Mouse (Mus musculus) brain, embryonic 14.5 days (tissue): ENCODE measurements around the gene Folr2. TPM values are rescaled to one million over a fixed set of nuclear protein-coding genes. Genes with fewer than 3 reads are reported as not detected.
A peak's percentile ranks its signal among the peaks of the same experiment; 100 is the strongest.

Experiments used
- DNase-seq: peaks from one replicate; pipeline ENCODE4 v3.0.0-alpha.2; 2011; ENCODE audit warnings: low read depth
- CTCF ChIP-seq: fragments of 200-500 bp; IDR thresholded peaks from 2 replicates; pipeline ENCODE4 v1.5.1; 2012; ENCODE audit warnings: inconsistent platforms, mild to moderate bottlenecking, moderate library complexity, borderline replicate concordance; ENCODE audit not compliant: insufficient read depth, insufficient read length; ENCODE audit errors: extremely low read depth
- POLR2A ChIP-seq: fragments of 200-500 bp; IDR thresholded peaks from 2 replicates; pipeline ENCODE4 v1.6.1; 2012; ENCODE audit warnings: mild to moderate bottlenecking, inconsistent platforms, borderline replicate concordance; ENCODE audit not compliant: poor library complexity, insufficient read depth, insufficient read length, severe bottlenecking; ENCODE audit errors: extremely low read depth
- polyA plus RNA-seq: library from polyadenylated mRNA; depleted of rRNA; stranded (reverse); fragments of >200 nt; gene quantifications from 2 replicates; pipeline ENCODE4 v1.2.3, GENCODE M21; 2012; rRNA removed

The Folr2 gene
- 4.3 and 4.5 TPM in 2 replicates for polyA plus RNA-seq

DNA sequence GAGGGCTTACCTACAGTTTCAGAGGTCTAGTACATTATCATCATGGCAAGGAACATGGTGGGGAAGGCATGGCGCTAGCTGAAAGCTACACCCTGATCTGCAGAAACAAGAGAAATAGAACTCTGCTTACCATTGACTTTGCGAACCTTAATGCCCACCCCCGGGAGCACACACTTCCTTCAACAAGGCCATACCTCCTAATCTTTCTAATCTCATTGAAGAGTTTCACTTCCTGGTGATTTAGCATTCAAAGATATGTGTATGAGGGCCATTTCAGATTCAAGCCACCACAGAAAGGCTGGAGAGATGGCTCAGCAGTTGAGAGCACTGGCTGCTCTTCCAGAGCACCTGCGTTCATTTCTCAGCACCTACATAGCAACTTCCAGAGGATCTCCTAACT lies at the start of gene Folr2:
Gene Folr2 (minus strand): TSS at position 101 of the 400 bp plus-strand sequence.
- DNase-seq, result no peak
- TF ChIP-seq CTCF, result no peak

DNA sequence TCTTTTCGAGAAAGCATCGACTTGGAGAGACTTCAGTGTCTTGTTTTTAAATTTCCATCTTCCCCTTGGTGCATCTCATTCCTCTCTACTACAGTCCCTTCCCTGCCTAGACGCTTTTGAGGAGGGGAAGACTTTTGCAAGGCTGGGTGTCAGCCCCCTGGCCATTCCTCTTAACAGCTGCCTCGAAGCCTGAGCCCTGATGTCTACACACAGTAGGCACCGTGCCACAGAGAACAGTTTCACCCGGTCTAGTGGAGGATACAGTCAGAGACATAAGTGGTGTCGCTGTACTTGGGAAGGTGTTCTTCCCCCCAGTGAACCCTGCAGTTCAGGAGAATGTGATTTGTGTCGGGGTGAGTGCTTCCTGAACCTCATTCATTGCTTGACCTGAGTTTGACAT lies 49.7 kb upstream of the Folr2 start:
- no peak for DNase-seq
- TF ChIP-seq POLR2A (no peak), CTCF (no peak)

DNA sequence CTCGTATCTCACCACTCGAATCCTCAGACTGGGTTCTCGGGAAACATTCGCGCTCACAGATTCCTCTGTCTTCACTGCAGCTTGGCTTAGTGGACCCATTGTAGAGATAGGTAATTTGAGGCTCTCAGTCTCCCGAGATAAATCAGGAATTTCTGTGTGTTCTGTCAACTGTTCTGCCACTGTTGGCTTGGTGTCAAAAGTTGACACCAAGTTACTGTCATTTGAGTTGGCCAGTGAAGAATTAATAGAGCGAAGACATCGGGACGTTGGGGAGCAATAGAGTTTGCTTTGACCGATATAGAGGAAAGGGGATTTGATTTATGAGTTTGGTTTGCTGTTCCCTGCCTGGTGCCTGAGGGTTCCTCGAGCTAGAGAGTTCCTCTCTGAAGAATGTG lies 49.3 kb upstream of the Folr2 start, which contains the start of gene Tomt:
Gene Tomt (minus strand): TSS at position 73 of the 395 bp plus-strand sequence.
- TF ChIP-seq CTCF (no peak), POLR2A (no peak)
- no peak for DNase-seq

DNA sequence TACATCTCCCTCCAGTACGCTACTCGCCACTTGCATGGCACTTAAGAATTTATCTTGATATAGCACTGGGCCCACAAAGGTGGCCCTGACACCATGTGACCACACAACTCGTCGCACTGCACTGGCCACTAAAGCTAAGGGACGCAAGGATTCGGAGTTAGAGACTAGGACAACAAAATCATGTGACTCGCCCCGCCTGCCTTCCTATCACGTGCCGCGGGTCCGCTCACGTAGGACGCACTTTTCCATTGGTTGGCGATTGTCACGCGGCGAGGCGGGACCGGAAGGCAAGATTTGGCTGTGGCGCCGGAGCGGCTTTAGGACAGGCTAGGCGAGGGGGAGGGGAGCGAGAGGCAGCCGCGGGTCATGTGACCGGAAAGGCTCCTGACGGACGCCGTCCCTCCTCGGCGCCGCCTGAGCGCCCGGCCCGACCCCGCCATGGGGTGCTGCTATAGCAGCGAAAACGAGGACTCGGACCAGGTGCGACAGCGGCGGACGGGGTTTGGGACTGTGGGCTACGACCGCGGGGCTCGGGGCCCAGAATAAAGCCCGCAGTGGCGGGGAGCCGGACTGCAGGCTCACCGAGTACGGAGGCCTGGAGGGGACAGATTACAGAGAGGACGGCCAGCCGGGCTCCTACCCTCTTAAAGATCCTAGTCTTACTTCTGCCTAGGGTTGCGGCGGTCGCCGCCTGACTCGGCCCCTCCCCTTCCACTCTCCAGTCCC lies 48.7 kb upstream of the Folr2 start, which contains the start of gene Lamtor1:
Gene Lamtor1 (plus strand): TSS at position 344 of the 726 bp plus-strand sequence.
- TF ChIP-seq CTCF, result peak; percentile 11; the same call in 1 of the 2 replicates
- TF ChIP-seq POLR2A, result peak; percentile 75; the same call in 1 of the 2 replicates
- peak; percentile 100 for DNase-seq

DNA sequence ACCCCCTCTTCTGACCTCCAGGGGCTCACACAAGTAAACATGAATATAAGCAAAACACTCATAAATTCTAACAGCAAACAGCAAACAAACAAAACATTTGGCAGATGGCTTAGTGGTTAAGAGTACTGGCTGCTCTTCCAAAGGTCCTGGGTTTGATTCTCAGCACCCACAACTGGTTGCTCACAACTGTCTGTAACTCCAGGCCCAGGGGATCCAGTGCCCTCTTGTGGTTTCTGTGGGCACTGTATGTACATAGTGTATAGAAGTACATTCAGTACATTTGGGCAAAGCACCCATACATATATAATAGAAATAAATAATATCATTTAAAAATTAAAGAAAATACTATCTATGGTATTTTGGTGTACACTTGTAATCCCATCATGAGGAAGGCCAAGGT lies 45.9 kb upstream of the Folr2 start:
- TF ChIP-seq CTCF, result no peak
- no peak for TF ChIP-seq POLR2A
- no peak for DNase-seq

DNA sequence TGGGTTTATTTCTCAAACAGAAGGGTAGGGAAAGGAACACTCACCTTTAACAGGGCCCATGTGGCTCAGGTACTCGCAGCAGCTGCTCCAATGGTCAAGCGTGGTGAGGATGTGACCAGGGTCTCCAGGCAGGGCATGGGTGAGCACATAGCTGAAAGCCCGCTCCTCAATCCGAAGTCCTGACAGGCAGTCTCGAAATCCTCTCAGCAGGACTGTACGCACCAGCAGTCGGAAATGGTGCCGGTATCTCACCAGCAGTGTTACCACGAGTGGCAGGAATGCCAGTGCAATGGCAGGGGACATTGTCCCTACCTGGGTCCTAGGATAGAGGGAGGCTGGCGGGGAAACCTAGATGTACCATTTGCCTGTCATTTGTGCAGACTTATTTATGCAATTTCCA lies 45.0 kb upstream of the Folr2 start:
- no peak for DNase-seq
- no peak for TF ChIP-seq POLR2A
- no peak for TF ChIP-seq CTCF

DNA sequence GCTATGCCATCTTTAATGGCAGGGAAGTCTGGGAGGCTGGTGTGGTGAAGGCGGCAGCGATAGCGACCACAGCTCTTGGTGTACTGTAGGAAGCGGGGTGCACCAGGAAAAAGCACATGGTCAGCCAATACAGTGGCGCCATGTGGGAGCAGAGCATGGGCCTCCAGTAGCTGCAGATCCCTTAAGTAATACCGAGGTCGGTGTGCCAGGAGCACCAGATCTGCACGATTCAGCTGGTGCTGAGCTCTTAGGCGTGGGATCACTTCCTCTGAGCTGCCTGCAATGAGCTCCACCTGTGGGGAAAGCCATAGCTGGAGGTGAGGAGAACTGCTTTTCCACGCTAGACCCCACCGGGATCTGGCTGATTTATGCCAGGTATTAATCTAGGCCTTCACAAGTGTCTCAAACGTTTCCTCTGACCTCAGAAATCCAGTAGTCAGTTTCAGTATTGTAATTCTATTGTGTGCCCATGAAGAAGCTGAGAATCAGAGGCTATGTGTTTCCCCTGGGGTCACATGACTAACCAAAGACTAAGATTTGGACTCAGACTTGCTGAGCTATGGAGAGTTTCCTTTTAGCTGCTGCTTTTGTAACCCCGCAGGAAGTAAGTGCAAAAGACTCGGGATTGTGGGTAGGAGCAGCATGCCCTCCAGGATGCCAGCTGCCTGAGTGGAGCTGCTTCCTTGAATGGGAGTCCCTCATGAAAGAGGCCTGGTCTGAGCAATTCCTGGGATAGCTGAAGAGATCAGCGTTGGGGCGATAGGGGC lies 43.5 kb upstream of the Folr2 start:
- TF ChIP-seq CTCF (no peak), POLR2A (no peak)
- DNase-seq, result no peak

DNA sequence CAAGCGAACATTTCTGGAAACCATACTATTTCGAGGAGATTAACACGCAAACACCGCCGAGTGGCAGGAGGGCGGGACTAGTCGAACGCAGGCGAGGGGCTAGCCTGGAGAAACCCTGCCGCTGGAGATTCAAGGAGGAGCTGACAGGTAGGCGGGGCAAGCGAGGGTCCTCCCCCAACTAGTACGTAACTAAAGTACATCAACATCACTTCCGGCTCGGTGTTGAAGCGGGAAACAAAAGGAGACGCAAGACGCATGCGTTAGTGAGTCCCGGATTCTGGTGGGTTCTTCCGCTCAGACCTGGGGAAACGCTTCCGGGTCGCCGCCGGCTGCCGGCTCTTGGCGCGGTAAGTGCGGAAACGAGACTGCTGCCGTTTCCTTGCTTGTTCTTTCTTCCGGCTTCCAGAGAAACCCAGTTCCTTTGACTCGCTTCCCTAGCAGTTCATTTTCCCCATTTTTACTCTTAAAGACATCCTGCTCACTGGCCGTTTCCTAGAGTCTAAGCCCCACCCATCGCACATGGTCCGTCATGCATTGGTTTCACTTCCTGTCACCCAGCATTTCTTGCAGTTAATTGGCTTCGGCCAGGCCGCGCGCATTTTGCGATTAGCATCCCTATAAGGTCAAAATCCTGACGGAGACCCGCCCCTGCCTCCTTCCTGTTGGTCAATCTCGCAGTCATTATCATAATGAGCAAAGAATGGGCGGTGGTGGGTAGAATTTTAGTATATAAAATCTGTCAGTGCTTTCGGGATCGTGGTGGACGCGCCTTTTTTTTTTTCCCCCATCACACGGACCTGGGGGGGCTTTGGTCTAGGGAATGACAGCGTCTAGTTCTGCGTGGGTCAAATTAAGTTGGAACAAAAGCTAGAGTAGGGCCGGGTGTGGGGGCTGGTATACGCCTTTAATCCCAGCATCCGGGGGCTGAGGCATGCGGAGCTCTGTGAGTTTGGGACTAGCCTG lies 39.4 kb upstream of the Folr2 start:
- peak; percentile 100 for DNase-seq
- TF ChIP-seq CTCF (no peak), POLR2A (0 out of 2 replicates have a peak, but pooled peaks have one; percentile 33)

DNA sequence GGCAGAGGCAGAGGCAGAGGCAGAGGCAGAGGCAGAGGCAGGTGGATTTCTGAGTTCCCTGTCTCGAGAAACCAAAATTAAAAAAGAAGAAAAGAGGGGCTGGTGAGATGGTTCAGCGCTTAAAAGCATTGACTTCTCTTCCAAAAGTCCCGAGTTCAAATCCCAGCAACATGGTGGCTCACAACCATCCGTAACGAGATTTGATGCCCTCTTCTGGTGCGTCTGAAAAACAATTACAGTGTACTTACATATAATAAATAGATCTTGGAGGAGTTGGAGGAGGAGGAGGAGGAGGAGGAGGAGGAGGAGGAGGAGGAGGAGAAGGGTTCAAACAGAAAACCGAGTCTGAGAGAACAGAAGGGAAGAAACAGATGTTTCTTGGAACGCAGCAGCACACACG lies 38.7 kb upstream of the Folr2 start:
- DNase-seq, result no peak
- TF ChIP-seq POLR2A, result no peak
- TF ChIP-seq CTCF, result no peak

DNA sequence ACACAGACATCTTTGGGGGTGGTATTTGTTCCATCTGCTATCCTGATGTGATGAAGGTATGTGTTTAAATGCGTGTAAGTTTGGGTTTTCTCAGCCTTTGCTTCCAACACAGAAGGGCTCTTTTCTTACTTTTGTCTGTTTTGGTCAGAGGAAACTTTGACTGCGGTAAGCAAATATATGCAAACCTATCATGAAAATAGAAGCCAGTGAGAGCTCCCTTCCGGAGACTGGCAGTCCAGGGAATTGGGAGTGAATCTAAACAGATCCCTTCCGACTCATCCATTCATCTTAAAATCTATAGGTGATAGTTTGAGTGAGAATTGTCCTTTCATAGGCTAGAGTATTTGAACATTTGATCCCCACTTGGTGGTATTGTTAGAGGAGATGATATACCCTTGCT lies 31.5 kb upstream of the Folr2 start:
- TF ChIP-seq POLR2A, result no peak
- no peak for TF ChIP-seq CTCF
- DNase-seq, result no peak

DNA sequence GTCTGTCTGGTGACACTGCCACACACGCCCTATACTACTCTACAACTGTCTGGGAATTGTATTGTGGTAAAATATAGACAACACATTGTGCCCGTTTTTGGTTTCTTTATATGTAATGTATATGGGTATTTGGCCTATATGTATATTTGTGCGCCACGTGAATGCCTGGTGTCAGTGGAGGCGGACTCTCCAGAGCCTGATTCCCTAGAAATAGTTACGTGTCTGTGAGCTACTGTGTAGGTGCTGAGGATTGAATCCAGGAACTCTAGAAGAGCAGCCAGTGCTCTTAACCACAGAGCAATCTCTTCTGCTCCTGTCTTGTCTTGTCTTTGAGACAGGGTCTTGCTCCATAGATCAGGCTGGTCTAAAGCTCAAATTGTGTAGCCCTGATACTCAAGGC lies 29.3 kb upstream of the Folr2 start:
- DNase-seq, result no peak
- TF ChIP-seq POLR2A (no peak), CTCF (no peak)

DNA sequence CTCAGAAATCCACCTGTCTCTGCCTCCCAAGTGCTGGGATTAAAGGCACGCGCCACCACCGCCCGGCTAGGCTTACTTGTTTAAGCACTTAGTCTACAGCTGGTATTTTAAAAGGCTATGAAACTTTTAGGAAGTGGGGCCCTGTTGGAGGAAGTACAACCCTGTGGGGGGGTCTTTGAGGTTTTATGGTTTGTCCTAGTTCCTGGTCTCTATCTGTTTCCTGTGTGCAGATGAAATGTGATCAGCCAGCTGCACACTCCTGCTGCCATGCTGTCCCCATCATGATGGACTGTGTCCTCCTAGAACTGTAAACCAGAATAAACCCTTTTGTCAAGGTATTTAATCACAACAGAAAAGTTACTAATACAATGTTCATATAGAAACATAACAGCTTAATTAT lies 27.2 kb upstream of the Folr2 start:
- DNase-seq, result no peak
- TF ChIP-seq CTCF, result no peak
- no peak for TF ChIP-seq POLR2A
